Mouse (Mus musculus) liver, postnatal 0 days (tissue): ENCODE data around the gene Per1. TPM values are rescaled to one million over a fixed set of nuclear protein-coding genes. Genes with fewer than 3 reads are reported as not detected.

ENCODE experiments used
- ATAC-seq: fragments of 200-750 bp; cut with Nextera tagmentation; 2 replicates; pipeline ENCODE4 v1.8.0; 2017; ENCODE audit warnings: mild to moderate bottlenecking, moderate library complexity
- DNase-seq: peaks from one replicate; pipeline ENCODE4 v3.0.0-alpha.2; 2016
- H3K27ac ChIP-seq: fragments of 300-500 bp; sonication (generic); 2 replicates; pipeline ENCODE4 v1.5.1; 2014; ENCODE audit warnings: antibody characterized with exemption, moderate library complexity, mild to moderate bottlenecking, low read depth
- H3K27me3 ChIP-seq: fragments of 300-500 bp; sonication (generic); 2 replicates; pipeline ENCODE4 v1.6.1; 2014; ENCODE audit warnings: low read length, control low read depth, mixed read lengths; ENCODE audit not compliant: insufficient read depth
- H3K36me3 ChIP-seq: fragments of 300-500 bp; sonication (generic); replicated peaks from 2 replicates; pipeline ENCODE4 v1.6.1; 2014; ENCODE audit warnings: mild to moderate bottlenecking, control low read depth, low read length, moderate library complexity, mixed read lengths; ENCODE audit not compliant: insufficient read depth
- H3K4me1 ChIP-seq: fragments of 300-500 bp; sonication (generic); 2 replicates; pipeline ENCODE4 v1.6.1; 2014; ENCODE audit warnings: antibody characterized with exemption, mild to moderate bottlenecking, control low read depth; ENCODE audit not compliant: insufficient read depth
- H3K4me2 ChIP-seq: fragments of 300-500 bp; sonication (generic); 2 replicates; pipeline ENCODE4 v1.6.1; 2014; ENCODE audit warnings: low read depth, mild to moderate bottlenecking, low read length, moderate library complexity, mixed read lengths
- H3K4me3 ChIP-seq: fragments of 300-500 bp; sonication (generic); 2 replicates; pipeline ENCODE4 v1.5.1; 2014; ENCODE audit warnings: low read depth, low read length
- H3K9ac ChIP-seq: fragments of 300-500 bp; sonication (generic); replicated peaks from 2 replicates; pipeline ENCODE4 v1.6.1; 2014; ENCODE audit warnings: mild to moderate bottlenecking, moderate library complexity
- H3K9me3 ChIP-seq: fragments of 300-500 bp; sonication (generic); 2 replicates; pipeline ENCODE4 v1.6.1; 2016; ENCODE audit warnings: mild to moderate bottlenecking, control low read depth, low read length, mixed read lengths
- CTCF ChIP-seq: sonication (generic); IDR thresholded peaks from 2 replicates; pipeline ENCODE4 v1.5.1; 2016; ENCODE audit warnings: antibody characterized with exemption, low read depth
- EP300 ChIP-seq: IDR thresholded peaks from 2 replicates; pipeline ENCODE4 v1.6.1; 2016; ENCODE audit warnings: antibody characterized with exemption, low read depth, mild to moderate bottlenecking
- WGBS: fragments of 180-500 bp; shearing (Covaris S2); extraction: QIAGEN DNeasy Blood & Tissue Kit; methylation state at CpG from one replicate; pipeline ENCODE4 v1.1.7; 2014; ENCODE audit not compliant: insufficient replicate concordance; 5-methylcytosine and 5-hydroxymethylcytosine counted together
- polyA plus RNA-seq: library from polyadenylated mRNA; unstranded; fragments of >200 nt; fragmentation: Nextera tagmentation; extraction: Ambion mirVana; gene quantifications from 2 replicates; pipeline ENCODE4 v1.2.1, GENCODE M21; 2015

Per1 gene
- polyA plus RNA-seq, 1 experiment from 2014 or later = 8.2 TPM

DNA sequence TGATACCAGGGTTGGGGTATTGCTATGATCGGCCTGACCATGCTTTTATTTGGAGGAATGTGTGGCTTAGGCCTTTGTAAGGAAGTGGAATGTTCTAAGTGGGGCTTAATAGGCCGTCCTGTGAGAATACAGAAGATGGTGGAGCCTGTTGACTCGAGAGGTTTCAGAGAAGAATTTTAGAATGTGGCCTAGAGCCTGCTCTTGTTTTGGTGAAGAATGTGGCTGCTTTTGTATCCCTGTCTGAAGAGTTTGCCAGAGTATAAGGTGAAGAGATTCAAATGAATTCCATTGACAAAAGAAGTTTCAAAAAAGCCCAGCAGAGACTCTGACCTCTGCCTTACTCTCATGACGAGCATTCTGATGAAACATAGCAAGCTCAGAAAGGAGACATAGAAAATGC is 43.2 kb upstream of the Per1 start:
- H3K36me3 ChIP-seq = peaks cover 39% of the 10 kb centered on the region
- no peak overlapping the region for H3K4me3 ChIP-seq
- H3K9me3 ChIP-seq = no peaks in the 10 kb centered on the region
- ATAC-seq (no peak), DNase-seq (no peak)
- no peak overlapping the region for H3K9ac ChIP-seq
- no peak overlapping the region for H3K4me2 ChIP-seq
- peaks cover 10% of the 10 kb centered on the region for H3K4me1 ChIP-seq
- H3K27me3 ChIP-seq = no peaks in the 10 kb centered on the region
- 85% methylated on average over 4 of the region's 4 CpGs for WGBS
- TF ChIP-seq EP300 = no peak
- no peak for TF ChIP-seq CTCF
- no peak overlapping the region for H3K27ac ChIP-seq

DNA sequence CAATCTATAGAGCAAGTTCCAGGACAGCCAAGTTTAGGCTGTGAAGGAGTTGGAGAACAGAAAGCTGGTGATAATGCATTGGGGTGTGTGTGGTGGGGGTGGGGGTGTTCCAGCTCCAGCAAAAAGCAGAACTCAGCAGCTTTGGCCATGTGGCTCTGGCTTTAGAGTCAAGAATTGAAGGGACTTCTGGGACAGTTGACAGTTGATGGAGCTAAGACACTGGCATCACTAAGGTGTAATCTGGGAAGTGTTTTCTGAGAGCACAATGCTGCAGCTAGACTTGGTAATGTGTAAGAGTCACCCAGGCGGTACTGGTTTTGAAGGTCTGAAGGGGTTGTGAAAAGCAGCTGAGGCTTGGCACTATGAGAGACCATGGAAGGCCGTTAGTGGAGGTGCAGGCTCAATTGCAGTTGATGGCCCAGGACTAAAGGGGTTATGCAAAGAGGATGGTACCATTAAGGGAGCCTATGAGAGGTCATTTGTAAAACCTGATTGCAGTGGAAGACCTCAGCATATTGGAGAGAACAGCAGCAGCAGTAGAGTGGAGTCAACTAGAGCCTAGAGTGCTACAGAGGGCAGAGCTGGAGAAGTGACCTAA is 42.1 kb upstream of the Per1 start:
- H3K36me3 ChIP-seq = peaks cover 33% of the 10 kb centered on the region
- no peak overlapping the region for H3K27ac ChIP-seq
- no peak overlapping the region for H3K9ac ChIP-seq
- H3K9me3 ChIP-seq = no peaks in the 10 kb centered on the region
- H3K4me3 ChIP-seq = no peak overlapping the region
- WGBS = 90% methylated on average over 2 of the region's 2 CpGs
- ATAC-seq = no peak
- no peak overlapping the region for H3K4me2 ChIP-seq
- TF ChIP-seq EP300 = no peak
- no peak for TF ChIP-seq CTCF
- H3K27me3 ChIP-seq = no peaks in the 10 kb centered on the region
- no peak for DNase-seq
- peaks cover 5% of the 10 kb centered on the region; the same call in 1 of the 2 replicates for H3K4me1 ChIP-seq

DNA sequence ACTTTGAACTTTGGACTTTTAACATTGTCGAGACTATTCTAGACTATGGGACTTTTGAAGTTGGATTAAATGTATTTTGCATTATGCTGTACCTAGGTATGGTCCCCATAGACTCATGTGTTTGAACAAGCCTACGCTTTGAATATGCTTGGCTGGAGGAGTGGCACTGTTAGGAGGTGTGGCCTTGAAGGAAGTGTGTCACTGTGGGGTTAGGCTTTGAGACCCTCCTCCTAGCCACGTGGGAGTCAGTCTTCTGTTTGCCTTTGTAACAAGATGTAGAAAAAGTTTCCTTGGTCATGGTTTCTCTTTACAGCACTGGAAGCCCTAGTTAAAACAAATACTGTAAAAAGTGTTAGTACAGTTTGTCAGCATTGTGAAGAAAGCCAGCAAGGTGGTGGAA is 41.2 kb upstream of the Per1 start:
- Histone ChIP-seq H3K4me3 (no peak overlapping the region), H3K4me1 (peaks cover 2% of the 10 kb centered on the region; the same call in 1 of the 2 replicates), H3K4me2 (no peak overlapping the region), H3K36me3 (peaks cover 24% of the 10 kb centered on the region), H3K27ac (no peak overlapping the region), H3K27me3 (no peaks in the 10 kb centered on the region), H3K9ac (no peak overlapping the region), H3K9me3 (no peaks in the 10 kb centered on the region)
- 57% methylated on average over 3 of the region's 3 CpGs for WGBS
- no peak for TF ChIP-seq EP300
- ATAC-seq (no peak), DNase-seq (no peak)

GRCm38 (mm10) chr11:69058265-69058664 is 36.8 kb upstream of the Per1 start:
- Histone ChIP-seq H3K4me1 (peaks cover 16% of the 10 kb centered on the region), H3K36me3 (no peaks in the 10 kb centered on the region), H3K4me3 (peak overlapping the region; percentile 92), H3K9me3 (no peaks in the 10 kb centered on the region), H3K4me2 (peak overlapping the region; percentile 98), H3K27me3 (no peaks in the 10 kb centered on the region), H3K9ac (peak overlapping the region; percentile 72), H3K27ac (peak overlapping the region; percentile 96)
- DNase-seq (no peak), ATAC-seq (no peak)
- TF ChIP-seq CTCF (no peak), EP300 (no peak)
- WGBS = 65% methylated on average over 2 of the region's 2 CpGs

DNA sequence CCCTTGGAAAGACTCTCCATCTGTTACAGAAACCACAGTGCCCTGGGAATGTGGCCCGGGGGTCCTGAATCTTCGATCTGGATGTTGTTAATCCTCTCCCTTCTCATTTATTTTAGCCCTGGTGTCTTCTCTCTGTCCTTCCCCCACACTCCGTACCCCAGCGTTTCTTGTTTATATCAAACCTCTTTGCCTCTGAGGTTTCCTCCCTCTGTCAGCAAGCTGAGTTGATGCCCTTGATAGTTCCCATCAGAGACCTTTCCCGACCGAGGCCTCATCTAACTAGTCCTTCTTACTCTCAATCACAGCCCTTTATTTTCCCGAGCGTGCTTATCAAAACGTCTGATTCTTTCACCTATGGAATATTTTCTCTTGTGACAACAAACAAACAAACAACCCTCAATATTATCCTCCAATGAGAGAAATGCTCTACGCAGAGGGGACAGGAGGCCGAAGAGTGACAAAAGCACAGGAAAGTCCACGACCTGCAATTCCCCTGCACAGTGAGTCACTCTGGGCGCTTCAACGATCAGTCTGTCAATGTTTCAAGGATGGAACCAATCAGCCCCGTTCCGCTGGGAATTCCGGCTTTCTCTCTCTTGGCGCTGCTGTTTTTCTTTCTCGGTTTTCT is 36.2 kb upstream of the Per1 start:
- H3K9ac ChIP-seq = peak overlapping the region; percentile 72
- H3K9me3 ChIP-seq = no peaks in the 10 kb centered on the region
- TF ChIP-seq EP300 (no peak), CTCF (no peak)
- H3K27me3 ChIP-seq = no peaks in the 10 kb centered on the region
- peaks cover 17% of the 10 kb centered on the region for H3K4me1 ChIP-seq
- no peak for DNase-seq
- peak overlapping the region; percentile 96 for H3K27ac ChIP-seq
- H3K4me2 ChIP-seq = peak overlapping the region; percentile 98
- ATAC-seq = peak; percentile 56
- H3K36me3 ChIP-seq = no peaks in the 10 kb centered on the region
- H3K4me3 ChIP-seq = peak overlapping the region; percentile 92
- 1% methylated on average over 19 of the region's 19 CpGs for WGBS

DNA sequence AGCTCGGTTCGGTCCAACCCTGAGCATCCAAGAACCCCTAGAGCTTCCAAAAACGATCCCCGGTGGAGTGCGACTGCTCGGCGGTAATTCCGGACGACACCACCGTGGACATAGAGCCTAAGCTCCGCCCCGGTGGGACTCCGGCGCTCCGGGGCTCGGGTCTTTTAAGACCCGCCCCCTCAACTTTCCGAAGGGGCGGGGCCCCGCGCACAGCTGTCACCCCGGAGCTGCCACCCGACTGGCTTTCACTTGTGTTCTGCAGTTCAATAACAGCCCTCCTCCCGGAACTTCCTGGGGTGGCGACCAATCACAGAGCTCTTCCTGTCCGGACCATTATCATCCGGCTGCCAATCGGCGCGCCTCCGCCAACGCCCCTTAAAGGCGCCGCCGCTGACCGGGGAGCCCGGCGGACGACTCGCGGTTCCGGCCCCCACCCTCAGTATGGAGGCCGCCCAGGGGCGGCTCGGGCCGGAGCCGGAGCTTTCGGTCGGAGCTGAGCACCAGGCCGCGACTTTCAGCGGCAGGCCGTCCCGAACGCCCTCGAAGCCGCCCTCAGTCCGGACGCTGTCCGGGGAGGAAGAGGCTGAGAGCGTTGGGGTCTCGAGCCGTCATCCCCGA is 35.6 kb upstream of the Per1 start, which contains the start of gene Borcs6:
Gene Borcs6 (plus strand): TSS at position 361 of the 618 bp plus-strand sequence.
- Histone ChIP-seq H3K36me3 (no peaks in the 10 kb centered on the region), H3K4me1 (peaks cover 23% of the 10 kb centered on the region), H3K27me3 (no peaks in the 10 kb centered on the region), H3K4me3 (peak within 1 kb of the TSS; percentile 92), H3K9me3 (no peaks in the 10 kb centered on the region), H3K4me2 (peak within 1 kb of the TSS; percentile 98), H3K27ac (peak within 1 kb of the TSS; percentile 96), H3K9ac (peak within 1 kb of the TSS; percentile 89)
- no peak for TF ChIP-seq EP300
- no peak for TF ChIP-seq CTCF
- ATAC-seq = peak; percentile 86
- 1% methylated on average over 64 of the region's 64 CpGs for WGBS
- DNase-seq = peak; percentile 94
